Mouse (Mus musculus) thymus, adult 2 months (tissue): ENCODE measurements around the gene Ube3b. TPM values are rescaled to one million over a fixed set of nuclear protein-coding genes. Genes with fewer than 3 reads are reported as not detected.
A peak's percentile ranks its signal among the peaks of the same experiment; 100 is the strongest.

Source experiments
- DNase-seq: peaks from one replicate; pipeline ENCODE4 v3.0.0; 2021
- H3K27ac ChIP-seq: fragments of 200-500 bp; 2 replicates; pipeline ENCODE4 v1.5.1; 2012; ENCODE audit warnings: low read length, control low read depth; ENCODE audit not compliant: control insufficient read depth, insufficient read depth
- H3K27me3 ChIP-seq: fragments of 200-500 bp; 2 replicates; pipeline ENCODE4 v1.6.1; 2012; ENCODE audit warnings: mild to moderate bottlenecking, low read length, moderate library complexity, mixed read lengths; ENCODE audit not compliant: control insufficient read depth, insufficient read depth
- H3K36me3 ChIP-seq: fragments of 200-500 bp; 2 replicates; pipeline ENCODE4 v1.6.1; 2012; ENCODE audit warnings: mild to moderate bottlenecking, low read length, moderate library complexity; ENCODE audit not compliant: control insufficient read depth, insufficient read depth
- H3K4me1 ChIP-seq: fragments of 200-500 bp; replicated peaks from 2 replicates; pipeline ENCODE4 v1.6.1; 2012; ENCODE audit warnings: low read length; ENCODE audit not compliant: control insufficient read depth, insufficient read depth
- H3K4me3 ChIP-seq: fragments of 200-500 bp; 2 replicates; pipeline ENCODE4 v1.5.1; 2012; ENCODE audit warnings: mild to moderate bottlenecking, low read length, control low read depth, moderate library complexity; ENCODE audit not compliant: control insufficient read depth, insufficient read depth
- CTCF ChIP-seq: fragments of 200-500 bp; IDR thresholded peaks from 2 replicates; pipeline ENCODE4 v1.5.1; 2012; ENCODE audit warnings: mild to moderate bottlenecking, control low read depth, low read length, moderate library complexity, borderline replicate concordance; ENCODE audit not compliant: control insufficient read depth, poor library complexity, insufficient read depth; ENCODE audit errors: extremely low read depth
- POLR2A ChIP-seq: fragments of 200-500 bp; IDR thresholded peaks from 2 replicates; pipeline ENCODE4 v1.6.1; 2012; ENCODE audit warnings: mild to moderate bottlenecking, low read length, control low read depth, moderate library complexity; ENCODE audit not compliant: control insufficient read depth, poor library complexity, insufficient read depth; ENCODE audit errors: extremely low read depth
- WGBS: fragments of 180-500 bp; shearing (Covaris S2); methylation state at CpG from one replicate; pipeline ENCODE4 v1.1.7; 2018; 5-methylcytosine and 5-hydroxymethylcytosine counted together
- polyA plus RNA-seq: library from polyadenylated mRNA; depleted of rRNA; stranded (reverse); fragments of >200 nt; gene quantifications from 2 replicates; pipeline ENCODE4 v1.2.3, GENCODE M21; 2012

Gene Ube3b
- polyA plus RNA-seq, 1 experiment: 123 TPM

- peaks cover 5% of the 10 kb centered on the region; the same call in 1 of the 2 replicates for H3K4me1 ChIP-seq
- H3K36me3 ChIP-seq: no peaks in the 10 kb centered on the region
- H3K4me3 ChIP-seq: no peak overlapping the region
- peak; percentile 79 for DNase-seq
- no peak overlapping the region for H3K27ac ChIP-seq
- WGBS: 26% methylated on average over 7 of the region's 7 CpGs
- TF ChIP-seq CTCF (peak; percentile 83), POLR2A (no peak)
- no peaks in the 10 kb centered on the region for H3K27me3 ChIP-seq
Observed at GRCm38 (mm10) chr5:114356250-114356935, 24.0 kb upstream of the Ube3b start.

- peaks cover 5% of the 10 kb centered on the region; the same call in 1 of the 2 replicates for H3K4me1 ChIP-seq
- no peak overlapping the region for H3K4me3 ChIP-seq
- 78% methylated on average over 23 of the region's 23 CpGs for WGBS
- H3K27me3 ChIP-seq: no peaks in the 10 kb centered on the region
- no peak for DNase-seq
- no peak overlapping the region for H3K27ac ChIP-seq
- no peaks in the 10 kb centered on the region for H3K36me3 ChIP-seq
- TF ChIP-seq POLR2A: no peak
- peak; percentile 0; the same call in 1 of the 2 replicates for TF ChIP-seq CTCF
Observed at GRCm38 (mm10) chr5:114356936-114357751, 23.3 kb upstream of the Ube3b start.

GRCm38 (mm10) chr5:114358833-114359232 lies 21.6 kb upstream of the Ube3b start:
- 92% methylated on average over 10 of the region's 10 CpGs for WGBS
- no peak for DNase-seq
- Histone ChIP-seq H3K27me3 (no peaks in the 10 kb centered on the region), H3K27ac (no peak overlapping the region), H3K36me3 (no peaks in the 10 kb centered on the region; the same call in 1 of the 2 replicates), H3K4me1 (peaks cover 5% of the 10 kb centered on the region; the same call in 1 of the 2 replicates), H3K4me3 (no peak overlapping the region)
- TF ChIP-seq POLR2A (no peak), CTCF (no peak)

GRCm38 (mm10) chr5:114359586-114359985 lies 20.8 kb upstream of the Ube3b start:
- 57% methylated on average over 8 of the region's 8 CpGs for WGBS
- no peak overlapping the region for H3K4me3 ChIP-seq
- no peak for TF ChIP-seq CTCF
- TF ChIP-seq POLR2A: no peak
- H3K36me3 ChIP-seq: no peaks in the 10 kb centered on the region; the same call in 1 of the 2 replicates
- no peak for DNase-seq
- no peaks in the 10 kb centered on the region for H3K27me3 ChIP-seq
- H3K4me1 ChIP-seq: peaks cover 5% of the 10 kb centered on the region; the same call in 1 of the 2 replicates
- H3K27ac ChIP-seq: no peak overlapping the region

- Histone ChIP-seq H3K4me3 (no peak overlapping the region), H3K27me3 (no peaks in the 10 kb centered on the region), H3K4me1 (peaks cover 5% of the 10 kb centered on the region; the same call in 1 of the 2 replicates), H3K36me3 (peaks cover 14% of the 10 kb centered on the region), H3K27ac (no peak overlapping the region)
- 63% methylated on average over 15 of the region's 15 CpGs for whole genome bisulfite sequencing
- DNase-seq: no peak
- TF ChIP-seq CTCF: no peak
- TF ChIP-seq POLR2A: no peak
Observed at GRCm38 (mm10) chr5:114360968-114361367, 19.4 kb upstream of the Ube3b start.

- TF ChIP-seq POLR2A: no peak
- no peak for TF ChIP-seq CTCF
- Histone ChIP-seq H3K27me3 (no peaks in the 10 kb centered on the region), H3K4me3 (no peak overlapping the region), H3K4me1 (no peaks in the 10 kb centered on the region; the same call in 1 of the 2 replicates), H3K36me3 (peaks cover 32% of the 10 kb centered on the region), H3K27ac (no peak overlapping the region)
- WGBS: 52% methylated on average over 23 of the region's 23 CpGs
- DNase-seq: no peak
Observed at GRCm38 (mm10) chr5:114365043-114365752, 15.2 kb upstream of the Ube3b start.
